Mouse (Mus musculus) midbrain, embryonic 15.5 days (tissue): Measurements from ENCODE around the gene Tmem230. TPM values are rescaled to one million over a fixed set of nuclear protein-coding genes. Genes with fewer than 3 reads are reported as not detected.

Source experiments
- ATAC-seq: fragments of 200-750 bp; cut with Nextera tagmentation; replicated peaks from 2 replicates; pipeline ENCODE4 v1.8.0; 2017; ENCODE audit warnings: moderate TSS enrichment
- H3K27ac ChIP-seq: fragments of 300-500 bp; sonication (generic); 2 replicates; pipeline ENCODE4 v1.5.1; 2015; ENCODE audit warnings: mild to moderate bottlenecking, inconsistent platforms
- H3K27me3 ChIP-seq: fragments of 300-500 bp; sonication (generic); replicated peaks from 2 replicates; pipeline ENCODE4 v1.6.1; 2015; ENCODE audit warnings: inconsistent platforms
- H3K36me3 ChIP-seq: fragments of 300-500 bp; sonication (generic); replicated peaks from 2 replicates; pipeline ENCODE4 v1.6.1; 2015; ENCODE audit warnings: inconsistent platforms
- H3K4me1 ChIP-seq: fragments of 300-500 bp; sonication (generic); 2 replicates; pipeline ENCODE4 v1.6.1; 2015; ENCODE audit warnings: inconsistent platforms
- H3K4me2 ChIP-seq: fragments of 300-500 bp; sonication (generic); 2 replicates; pipeline ENCODE4 v1.6.1; 2015; ENCODE audit warnings: inconsistent platforms, mild to moderate bottlenecking, moderate library complexity
- H3K4me3 ChIP-seq: fragments of 300-500 bp; sonication (generic); 2 replicates; pipeline ENCODE4 v1.5.1; 2015; ENCODE audit warnings: mild to moderate bottlenecking, inconsistent platforms
- H3K9ac ChIP-seq: fragments of 300-500 bp; sonication (generic); 2 replicates; pipeline ENCODE4 v1.6.1; 2015; ENCODE audit warnings: mild to moderate bottlenecking, inconsistent platforms
- H3K9me3 ChIP-seq: fragments of 300-500 bp; sonication (generic); 2 replicates; pipeline ENCODE4 v1.6.1; 2016; ENCODE audit warnings: inconsistent platforms
- WGBS: fragments of 180-500 bp; shearing (Covaris S2); methylation state at CpG from one replicate; pipeline ENCODE4 v1.1.7; 2015; ENCODE audit warnings: mixed read lengths; 5-methylcytosine and 5-hydroxymethylcytosine counted together
- polyA plus RNA-seq: library from polyadenylated mRNA; unstranded; fragments of >200 nt; fragmentation: Nextera tagmentation; extraction: Ambion mirVana; gene quantifications from 2 replicates; pipeline ENCODE4 v1.2.1, GENCODE M21; 2015

Gene Tmem230
- polyA plus RNA-seq, 1 experiment from 2014 or later, result 42.9 TPM

- WGBS, result 95% methylated on average over 3 of the region's 3 CpGs
- no peak overlapping the region for H3K9ac ChIP-seq
- H3K9me3 ChIP-seq, result no peaks in the 10 kb centered on the region
- H3K27me3 ChIP-seq, result no peaks in the 10 kb centered on the region
- H3K4me3 ChIP-seq, result no peak overlapping the region
- no peaks in the 10 kb centered on the region for H3K36me3 ChIP-seq
- H3K27ac ChIP-seq, result no peak overlapping the region
- peaks cover 16% of the 10 kb centered on the region for H3K4me1 ChIP-seq
- ATAC-seq, result no peak
- H3K4me2 ChIP-seq, result no peak overlapping the region
These were observed 18.5 kb upstream of the Tmem230 start for GRCm38 (mm10) chr2:132266086-132266485.

- H3K9me3 ChIP-seq, result no peaks in the 10 kb centered on the region
- no peak overlapping the region for H3K9ac ChIP-seq
- no peaks in the 10 kb centered on the region for H3K36me3 ChIP-seq
- H3K4me1 ChIP-seq, result peaks cover 16% of the 10 kb centered on the region
- no peaks in the 10 kb centered on the region for H3K27me3 ChIP-seq
- 90% methylated on average over 9 of the region's 9 CpGs for WGBS
- no peak overlapping the region for H3K4me3 ChIP-seq
- peak overlapping the region; percentile 55; the same call in 1 of the 2 replicates for H3K4me2 ChIP-seq
- H3K27ac ChIP-seq, result no peak overlapping the region
- no peak for ATAC-seq
These were observed 17.6 kb upstream of the Tmem230 start for GRCm38 (mm10) chr2:132265196-132265595.

GRCm38 (mm10) chr2:132264266-132264710 is 16.7 kb upstream of the Tmem230 start:
- H3K4me2 ChIP-seq, result peak overlapping the region; percentile 55
- 15% methylated on average over 6 of the region's 6 CpGs for WGBS
- no peaks in the 10 kb centered on the region for H3K27me3 ChIP-seq
- peaks cover 16% of the 10 kb centered on the region for H3K4me1 ChIP-seq
- H3K4me3 ChIP-seq, result peak overlapping the region; percentile 84
- H3K27ac ChIP-seq, result peak overlapping the region; percentile 86
- ATAC-seq, result no peak
- no peaks in the 10 kb centered on the region for H3K36me3 ChIP-seq
- H3K9me3 ChIP-seq, result no peaks in the 10 kb centered on the region
- H3K9ac ChIP-seq, result peak overlapping the region; percentile 87

- H3K27me3 ChIP-seq, result no peaks in the 10 kb centered on the region
- WGBS, result 0% methylated on average over 47 of the region's 47 CpGs
These were observed 16.0 kb upstream of the Tmem230 start for GRCm38 (mm10) chr2:132263421-132264265.

GRCm38 (mm10) chr2:132262879-132263398 is 15.3 kb upstream of the Tmem230 start, which contains the start of gene Cds2:
Gene Cds2 (plus strand): TSS chr2:132263148.
- H3K9me3 ChIP-seq, result no peaks in the 10 kb centered on the region
- peak; percentile 99 for ATAC-seq
- H3K4me2 ChIP-seq, result peak within 1 kb of the TSS; percentile 55
- H3K4me3 ChIP-seq, result peak within 1 kb of the TSS; percentile 84
- peak within 1 kb of the TSS; percentile 87 for H3K9ac ChIP-seq
- H3K4me1 ChIP-seq, result peaks cover 16% of the 10 kb centered on the region
- no peaks in the 10 kb centered on the region for H3K36me3 ChIP-seq
- under 1% methylated on average over 47 of the region's 49 CpGs for WGBS
- H3K27ac ChIP-seq, result peak within 1 kb of the TSS; percentile 86
- H3K27me3 ChIP-seq, result no peaks in the 10 kb centered on the region

More at GRCm38 (mm10) chr2:132263421-132264265, 16.0 kb upstream of the Tmem230 start:
- Histone ChIP-seq H3K9ac (peak overlapping the region; percentile 87), H3K4me3 (peak overlapping the region; percentile 84), H3K4me1 (peaks cover 16% of the 10 kb centered on the region), H3K9me3 (no peaks in the 10 kb centered on the region), H3K36me3 (no peaks in the 10 kb centered on the region), H3K4me2 (peak overlapping the region; percentile 55), H3K27ac (peak overlapping the region; percentile 86)
- peak; percentile 37 for ATAC-seq

GRCm38 (mm10) chr2:132262175-132262574 is 14.6 kb upstream of the Tmem230 start:
- Histone ChIP-seq H3K27ac (0 out of 2 replicates have a peak overlapping the region, but pooled peaks have one; percentile 36), H3K27me3 (no peaks in the 10 kb centered on the region), H3K9ac (no peak overlapping the region), H3K4me2 (peak overlapping the region; percentile 50), H3K4me1 (peaks cover 16% of the 10 kb centered on the region), H3K4me3 (no peak overlapping the region), H3K9me3 (no peaks in the 10 kb centered on the region), H3K36me3 (no peaks in the 10 kb centered on the region)
- 79% methylated on average over 6 of the region's 6 CpGs for WGBS
- 0 out of 2 replicates have a peak, but pooled peaks have one; percentile 0 for ATAC-seq

GRCm38 (mm10) chr2:132260601-132261000 is 13.0 kb upstream of the Tmem230 start:
- Histone ChIP-seq H3K27ac (no peak overlapping the region), H3K9ac (no peak overlapping the region), H3K9me3 (no peaks in the 10 kb centered on the region), H3K4me1 (peaks cover 16% of the 10 kb centered on the region), H3K4me2 (no peak overlapping the region), H3K4me3 (no peak overlapping the region), H3K36me3 (no peaks in the 10 kb centered on the region), H3K27me3 (no peaks in the 10 kb centered on the region)
- 93% methylated on average over 3 of the region's 3 CpGs for WGBS
- no peak for ATAC-seq

GRCm38 (mm10) chr2:132257350-132258068 is 9.9 kb upstream of the Tmem230 start:
- H3K4me1 ChIP-seq, result peaks cover 4% of the 10 kb centered on the region
- no peaks in the 10 kb centered on the region for H3K27me3 ChIP-seq
- WGBS, result 95% methylated on average over 6 of the region's 6 CpGs
- H3K9ac ChIP-seq, result no peak overlapping the region
- no peak for ATAC-seq
- no peak overlapping the region for H3K27ac ChIP-seq
- H3K36me3 ChIP-seq, result no peaks in the 10 kb centered on the region
- H3K4me2 ChIP-seq, result no peak overlapping the region
- H3K4me3 ChIP-seq, result no peak overlapping the region
- no peaks in the 10 kb centered on the region for H3K9me3 ChIP-seq

GRCm38 (mm10) chr2:132253603-132254002 is 6.0 kb upstream of the Tmem230 start:
- Histone ChIP-seq H3K36me3 (no peaks in the 10 kb centered on the region; the same call in 1 of the 2 replicates), H3K9me3 (no peaks in the 10 kb centered on the region), H3K4me1 (peaks cover 20% of the 10 kb centered on the region), H3K27ac (no peak overlapping the region), H3K4me2 (peak overlapping the region; percentile 73), H3K27me3 (no peaks in the 10 kb centered on the region), H3K4me3 (peak overlapping the region; percentile 54), H3K9ac (no peak overlapping the region)
- WGBS, result under 1% methylated on average over 7 of the region's 7 CpGs
- ATAC-seq, result no peak

- no peaks in the 10 kb centered on the region for H3K9me3 ChIP-seq
- peak within 1 kb of the TSS; percentile 42 for H3K9ac ChIP-seq
- H3K27me3 ChIP-seq, result no peaks in the 10 kb centered on the region
- peak; percentile 99 for ATAC-seq
- no peaks in the 10 kb centered on the region; the same call in 1 of the 2 replicates for H3K36me3 ChIP-seq
- peak within 1 kb of the TSS; percentile 78 for H3K27ac ChIP-seq
- H3K4me2 ChIP-seq, result peak within 1 kb of the TSS; percentile 73
- under 1% methylated on average over 78 of the region's 79 CpGs for whole genome bisulfite sequencing
- peak within 1 kb of the TSS; percentile 54 for H3K4me3 ChIP-seq
- peaks cover 26% of the 10 kb centered on the region for H3K4me1 ChIP-seq
These were observed 5.2 kb upstream of the Tmem230 start, which contains the start of gene Pcna for GRCm38 (mm10) chr2:132252542-132253528. Gene Pcna (minus strand): TSS chr2:132253314.

GRCm38 (mm10) chr2:132251911-132252310 is 4.3 kb upstream of the Tmem230 start:
- no peak for ATAC-seq
- H3K9me3 ChIP-seq, result no peaks in the 10 kb centered on the region
- H3K36me3 ChIP-seq, result no peaks in the 10 kb centered on the region; the same call in 1 of the 2 replicates
- H3K27me3 ChIP-seq, result no peaks in the 10 kb centered on the region
- no peak overlapping the region for H3K27ac ChIP-seq
- H3K9ac ChIP-seq, result peak overlapping the region; percentile 42
- WGBS, result 9% methylated on average over 8 of the region's 8 CpGs
- peaks cover 30% of the 10 kb centered on the region for H3K4me1 ChIP-seq
- H3K4me3 ChIP-seq, result peak overlapping the region; percentile 54
- peak overlapping the region; percentile 73 for H3K4me2 ChIP-seq
